Mouse (Mus musculus): ENCODE results near the gene Gm45837.
A peak's percentile ranks its signal among the peaks of the same experiment; 100 is the strongest.
"Not testable (repeated sequence)": the region's sequence is repeated elsewhere in the genome, so short reads cannot be mapped to it uniquely, and the experiment has no call there.

Gene Gm45837

GRCm38 (mm10) chr7:101513655-101514054 lies 103.0 kb downstream of the Gm45837 start:
- DNase-seq = no peak

- DNase-seq = no peak
Measured at GRCm38 (mm10) chr7:101514768-101515167, 104.1 kb downstream of the Gm45837 start.

DNA sequence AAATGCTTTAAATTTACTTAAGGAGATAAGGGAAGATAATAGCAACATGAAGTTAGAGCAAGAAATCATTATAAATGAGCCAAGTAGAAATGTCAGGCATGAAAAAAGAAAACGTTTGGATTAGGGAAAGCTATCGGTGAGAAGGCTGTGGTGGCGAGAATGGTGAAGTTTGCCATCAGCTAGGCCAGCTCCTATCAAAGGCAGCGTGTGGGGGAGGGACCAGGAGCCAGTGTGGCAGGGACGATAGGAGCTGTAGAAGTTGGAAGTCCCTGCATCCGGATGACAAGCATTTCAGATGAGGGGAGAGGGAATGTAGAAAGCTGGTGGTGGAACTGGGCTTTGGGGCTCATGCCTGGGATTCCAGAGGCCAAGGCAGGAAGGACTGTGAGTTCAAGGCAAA lies 104.6 kb downstream of the Gm45837 start:
- DNase-seq = no peak

GRCm38 (mm10) chr7:101516460-101516859 lies 105.8 kb downstream of the Gm45837 start:
- DNase-seq = no peak

- DNase-seq = no peak
Measured at GRCm38 (mm10) chr7:101521696-101522095, 111.0 kb downstream of the Gm45837 start.

- DNase-seq = no peak
Measured at GRCm38 (mm10) chr7:101523205-101523604, 112.5 kb downstream of the Gm45837 start.

DNA sequence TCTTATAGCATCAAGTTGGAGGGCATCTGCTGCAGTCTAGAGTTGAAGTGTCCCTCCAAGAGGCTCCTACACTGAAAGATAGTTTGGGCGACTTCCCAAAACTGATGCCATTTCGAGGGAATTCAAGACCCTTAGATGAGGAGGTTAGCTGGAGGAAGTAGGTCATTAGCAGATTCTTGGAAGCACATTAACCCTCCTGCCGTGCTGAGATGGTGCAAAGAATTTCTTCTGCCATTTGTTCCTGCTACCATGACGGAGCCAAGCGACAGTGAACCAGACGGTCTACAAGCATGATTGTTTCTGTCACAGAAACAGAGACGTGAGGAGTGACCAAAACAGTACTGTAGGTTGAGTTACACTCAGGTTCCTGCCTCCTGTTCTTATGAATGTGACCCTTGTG lies 115.8 kb downstream of the Gm45837 start:
- DNase-seq = no peak

DNA sequence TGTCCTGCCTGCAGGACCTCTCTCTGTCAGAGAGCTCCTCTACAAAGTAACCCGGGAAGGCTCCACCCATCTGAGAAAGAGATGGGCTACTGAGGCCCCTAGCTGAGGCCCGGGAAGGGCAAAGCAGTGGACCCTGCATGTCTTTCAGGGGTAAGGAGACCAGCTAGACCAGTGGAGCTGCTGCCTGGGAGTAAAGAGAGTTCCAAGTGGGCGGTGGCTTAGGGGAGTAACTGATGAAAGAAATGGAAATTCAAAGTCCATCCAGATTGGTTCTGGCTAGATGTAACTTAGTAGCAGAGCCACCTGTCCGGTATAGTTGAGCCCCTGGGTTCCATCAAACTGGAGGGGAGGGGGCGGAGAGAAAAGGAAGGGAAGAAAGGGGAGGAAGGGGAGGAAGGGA lies 123.7 kb downstream of the Gm45837 start:
- DNase-seq = no peak

- DNase-seq = no peak
Measured at GRCm38 (mm10) chr7:101535102-101535501, 124.4 kb downstream of the Gm45837 start.

DNA sequence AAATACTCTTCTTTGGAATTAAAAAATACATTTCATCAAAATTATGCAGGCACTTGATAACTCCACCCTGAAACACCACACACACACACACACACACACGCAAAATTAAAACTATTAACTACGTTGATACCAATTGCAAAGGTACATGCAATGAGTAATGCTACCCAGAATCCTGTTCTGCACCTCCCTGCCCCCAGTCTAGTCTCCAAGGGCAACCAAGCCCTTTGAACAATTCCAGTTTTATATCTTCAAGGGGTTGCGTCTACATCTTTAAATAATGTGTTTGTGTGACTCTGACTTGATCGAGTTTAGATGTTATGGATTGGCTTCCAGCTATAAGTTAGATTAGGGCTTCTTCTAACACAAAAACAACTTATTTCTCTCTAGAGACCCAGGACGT lies 124.8 kb downstream of the Gm45837 start:
- DNase-seq = no peak

GRCm38 (mm10) chr7:101537541-101537940 lies 126.9 kb downstream of the Gm45837 start:
- no peak for DNase-seq

- DNase-seq = no peak
Measured at GRCm38 (mm10) chr7:101538141-101538933, 127.7 kb downstream of the Gm45837 start.

DNA sequence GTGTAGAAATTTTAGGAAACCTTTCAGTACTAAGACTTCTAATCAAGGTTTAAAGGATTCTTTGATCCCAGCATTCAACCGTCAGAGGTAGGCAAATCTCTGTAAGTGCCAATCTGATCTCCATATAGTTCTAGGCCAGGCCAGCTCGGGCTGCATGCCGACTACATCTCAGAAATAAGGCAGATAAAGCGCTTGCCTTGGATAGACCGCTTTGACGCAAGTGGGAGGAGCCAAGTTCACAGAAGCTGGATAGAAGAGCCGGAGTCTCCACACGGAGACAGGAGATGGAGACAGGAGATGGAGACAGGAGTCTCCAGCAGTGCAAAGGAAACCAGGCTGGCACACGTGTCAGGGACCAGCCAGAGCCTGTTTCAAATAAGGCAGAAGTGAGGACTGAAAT lies 129.1 kb downstream of the Gm45837 start:
- DNase-seq = no peak

- DNase-seq = no peak
Measured at GRCm38 (mm10) chr7:101540684-101541083, 130.0 kb downstream of the Gm45837 start.

- DNase-seq = peak; percentile 59
Measured at GRCm38 (mm10) chr7:101541132-101541531, 130.4 kb downstream of the Gm45837 start.

GRCm38 (mm10) chr7:101541734-101542133 lies 131.0 kb downstream of the Gm45837 start:
- no peak for DNase-seq

DNA sequence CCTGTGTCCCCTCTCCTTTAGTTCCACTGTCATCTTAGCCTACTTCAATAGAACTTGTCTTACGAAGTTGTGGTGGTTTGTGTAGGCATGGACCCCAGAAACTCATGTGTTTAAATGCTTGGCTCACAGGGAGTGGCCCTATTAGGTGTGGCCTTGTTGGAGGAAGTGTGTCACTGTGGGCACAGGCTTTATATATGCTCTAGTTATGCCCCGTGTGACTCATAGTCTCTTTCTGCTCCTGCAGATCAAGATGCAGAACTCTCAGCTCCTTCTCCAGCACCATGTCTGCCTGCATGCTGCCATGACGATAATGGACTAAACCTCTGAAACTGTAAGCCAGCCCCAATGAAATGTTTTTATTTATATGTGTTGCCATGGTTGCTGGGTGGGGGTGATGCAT lies 137.0 kb downstream of the Gm45837 start:
- DNase-seq = no peak

DNA sequence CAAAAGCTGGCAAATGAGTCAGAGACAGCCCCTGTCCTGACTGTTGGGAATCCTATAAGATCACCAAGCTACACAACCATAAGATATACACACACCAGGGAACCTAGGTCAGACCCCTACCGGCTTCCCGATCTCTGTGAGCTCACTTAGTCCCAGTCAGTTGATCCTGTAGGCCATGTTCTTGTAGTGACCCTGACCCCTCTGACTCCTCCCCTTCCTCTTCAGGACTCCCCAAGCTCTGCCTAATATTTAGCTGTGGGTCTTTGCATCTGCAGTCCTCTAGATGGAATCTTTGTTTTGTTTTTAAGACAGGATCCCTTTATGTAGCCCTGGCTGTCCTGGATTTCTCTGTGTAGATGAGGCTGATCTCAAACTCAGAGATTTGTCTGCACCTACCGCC lies 138.6 kb downstream of the Gm45837 start:
- no peak for DNase-seq

DNA sequence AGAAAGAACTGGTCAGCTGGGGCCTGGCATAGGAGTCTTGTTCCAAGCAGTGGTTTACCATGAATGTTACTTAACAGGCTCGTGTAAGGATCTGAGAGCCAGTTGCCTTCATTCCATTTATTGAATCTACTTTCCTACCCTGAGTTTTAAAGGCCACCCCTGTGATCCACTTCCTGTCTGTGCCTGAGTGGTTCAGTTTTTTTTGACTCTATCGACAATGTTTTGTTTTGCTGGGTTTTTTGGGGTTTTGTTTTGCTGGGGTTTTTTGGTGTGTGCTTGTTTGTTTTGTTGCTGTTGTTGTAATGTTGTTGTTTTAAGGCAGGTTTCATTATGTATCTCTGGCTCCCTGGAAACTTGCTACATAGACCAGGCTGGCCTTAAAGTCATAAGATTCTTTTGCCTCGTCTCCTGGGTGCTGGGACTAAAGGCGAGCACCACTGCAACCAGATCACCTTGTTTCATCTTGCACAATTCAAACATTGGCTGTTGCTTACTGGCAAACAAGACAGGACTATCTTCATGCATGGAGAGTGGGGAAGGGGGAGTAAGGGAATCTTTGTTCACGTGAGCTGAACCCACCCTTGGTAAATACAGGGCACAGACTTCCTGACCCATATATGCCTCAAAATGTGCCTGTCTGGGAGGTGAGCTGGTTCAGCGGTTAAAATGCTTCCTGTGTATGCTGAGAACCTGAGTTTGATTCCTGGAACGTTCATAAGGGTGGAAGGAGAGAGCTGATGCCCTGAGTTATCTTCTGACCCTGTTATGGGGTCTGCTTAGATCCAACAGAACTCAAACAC lies 140.2 kb downstream of the Gm45837 start:
- no peak for DNase-seq

DNA sequence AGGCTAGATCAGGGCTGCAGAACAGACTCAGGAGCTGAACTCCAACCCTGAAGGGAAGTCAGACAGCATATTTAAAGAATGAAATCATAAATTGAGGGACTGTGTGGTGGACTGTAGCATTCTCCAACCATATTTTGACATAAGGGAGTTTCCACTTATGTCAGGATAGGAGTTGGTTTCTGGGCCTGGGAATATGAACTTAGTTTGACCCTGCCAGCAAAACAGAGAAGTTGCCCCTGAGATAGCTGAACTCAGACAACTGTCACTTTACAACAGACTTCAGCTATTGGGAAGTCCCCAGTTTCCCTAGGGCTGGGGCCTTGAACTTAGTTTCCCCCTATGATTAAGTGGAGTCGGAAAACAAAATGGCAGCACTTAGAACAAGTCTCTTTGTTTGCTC lies 140.8 kb downstream of the Gm45837 start:
- no peak for DNase-seq

DNA sequence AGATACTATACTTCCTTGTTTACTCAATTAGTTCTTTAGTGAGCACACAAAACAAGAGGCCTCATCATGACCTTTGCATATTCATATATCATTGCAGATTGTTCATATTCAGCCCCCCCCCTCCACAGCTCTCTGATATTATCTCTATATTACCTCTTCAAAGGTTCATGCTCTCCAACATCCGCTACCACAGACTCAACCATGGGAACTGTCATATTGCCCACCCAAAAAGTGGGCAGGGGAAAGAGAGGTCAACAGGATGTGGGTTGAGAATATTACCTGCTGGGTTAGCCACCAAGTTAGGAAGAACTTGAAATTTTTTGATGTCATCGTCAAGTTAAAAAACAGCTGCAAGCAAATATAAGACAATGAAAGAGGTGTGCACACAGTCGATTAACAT lies 144.8 kb downstream of the Gm45837 start:
- DNase-seq = not testable (repeated sequence)

DNA sequence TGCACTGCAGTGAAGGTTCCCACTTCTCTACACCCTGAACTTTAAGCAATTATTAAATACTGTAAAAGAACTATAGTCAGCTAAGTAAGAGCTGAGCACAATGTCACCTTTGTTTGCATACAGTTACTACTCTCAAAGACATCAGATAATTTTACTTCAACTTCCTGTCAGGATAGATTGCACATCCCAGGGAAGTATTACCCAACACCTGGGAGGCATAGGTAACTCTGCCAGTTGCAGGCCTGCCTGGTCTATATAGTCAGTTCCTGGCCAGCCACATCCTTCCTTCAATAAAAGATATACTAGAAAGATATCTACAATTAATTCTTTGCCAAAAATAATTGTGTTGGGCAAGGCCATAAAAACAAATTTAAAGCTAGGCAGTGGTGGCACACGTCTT lies 146.7 kb downstream of the Gm45837 start:
- no peak for DNase-seq

DNA sequence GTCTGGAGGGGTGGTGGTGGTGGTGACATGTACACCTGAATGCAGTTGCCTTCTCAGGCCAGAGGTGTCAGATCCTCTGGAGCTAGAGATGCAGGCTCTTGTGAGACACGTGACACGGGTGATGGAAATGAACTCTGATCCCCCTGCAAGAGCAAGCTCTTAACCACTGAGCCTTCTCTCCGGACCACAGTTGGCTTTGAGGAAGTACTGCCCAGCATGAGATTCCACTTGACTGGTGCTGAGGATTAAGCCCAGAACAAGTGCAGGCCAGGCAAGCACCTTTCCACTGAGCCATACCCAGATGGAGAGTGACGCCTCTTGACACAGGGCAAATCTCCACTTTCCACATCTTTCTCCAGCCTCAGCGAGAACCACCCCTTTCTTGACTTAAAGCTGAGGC lies 148.7 kb downstream of the Gm45837 start:
- not testable (repeated sequence) for DNase-seq
